Mouse (Mus musculus) myocyte (in vitro differentiated cells): ENCODE results near the gene AC134908.4. TPM values are rescaled to one million over a fixed set of nuclear protein-coding genes. Genes with fewer than 3 reads are reported as not detected.

Experiments
- H3K27me3 ChIP-seq: one replicate; pipeline ENCODE4 v1.6.1; 2011; ENCODE audit not compliant: control insufficient read depth, insufficient read depth, insufficient read length
- H3K36me3 ChIP-seq: one replicate; pipeline ENCODE4 v1.6.1; 2011; ENCODE audit not compliant: control insufficient read depth, insufficient read depth
- H3K4me2 ChIP-seq: one replicate; pipeline ENCODE4 v1.6.1; 2011; ENCODE audit warnings: low read depth, control low read depth
- H3K4me3 ChIP-seq: one replicate; pipeline ENCODE4 v1.5.1; 2011; ENCODE audit warnings: mild to moderate bottlenecking, control low read depth, moderate library complexity
- H3K79me2 ChIP-seq: one replicate; pipeline ENCODE4 v1.6.1; 2011; ENCODE audit not compliant: control insufficient read depth, insufficient read depth
- H3ac ChIP-seq: one replicate; pipeline ENCODE4 v1.6.1; 2011; ENCODE audit not compliant: control insufficient read depth, insufficient read length
- CEBPB ChIP-seq: IDR thresholded peaks from 2 replicates; pipeline ENCODE4 v1.6.1; 2011; ENCODE audit warnings: mild to moderate bottlenecking, moderate library complexity; ENCODE audit not compliant: poor library complexity, insufficient read depth, severe bottlenecking
- E2F4 ChIP-seq: IDR thresholded peaks from one replicate; pipeline ENCODE4 v1.6.1; 2011; ENCODE audit warnings: mild to moderate bottlenecking, control low read depth, moderate library complexity; ENCODE audit not compliant: insufficient read depth
- MAX ChIP-seq: IDR thresholded peaks from one replicate; pipeline ENCODE4 v1.6.1; 2011; ENCODE audit warnings: low read depth, mild to moderate bottlenecking, control low read depth
- MYOD1 ChIP-seq, 3 experiments: IDR thresholded peaks; one replicate each; pipeline ENCODE4 v1.6.1; 2011; ENCODE audit warnings: control low read depth in 2 of 3, low read depth in 2 of 3, mild to moderate bottlenecking in 2 of 3, moderate library complexity in 1 of 3; ENCODE audit not compliant: insufficient read length in 2 of 3, control insufficient read depth in 1 of 3
- MYOG ChIP-seq, 3 experiments: IDR thresholded peaks; one replicate each; pipeline ENCODE4 v1.6.1; 2011; ENCODE audit warnings: control low read depth in 2 of 3, low read depth in 2 of 3, mild to moderate bottlenecking in 2 of 3; ENCODE audit not compliant: insufficient read length in 2 of 3, control insufficient read depth in 1 of 3, insufficient read depth in 1 of 3
- POLR2A ChIP-seq: IDR thresholded peaks from one replicate; pipeline ENCODE4 v1.6.1; 2011; ENCODE audit warnings: low read depth, mild to moderate bottlenecking, control low read depth, moderate library complexity; ENCODE audit not compliant: insufficient read length
- POLR2AphosphoS2 ChIP-seq: IDR thresholded peaks from one replicate; pipeline ENCODE4 v1.6.1; 2011; ENCODE audit warnings: low read depth, control low read depth; ENCODE audit not compliant: insufficient read length
- REST ChIP-seq: IDR thresholded peaks from one replicate; pipeline ENCODE4 v1.6.1; 2011; ENCODE audit warnings: mild to moderate bottlenecking, control low read depth, moderate library complexity; ENCODE audit not compliant: insufficient read depth, insufficient read length
- SRF ChIP-seq: IDR thresholded peaks from one replicate; pipeline ENCODE4 v1.6.1; 2011; ENCODE audit warnings: low read depth; ENCODE audit not compliant: control insufficient read depth, insufficient read length
- TCF12 ChIP-seq: IDR thresholded peaks from one replicate; pipeline ENCODE4 v1.6.1; 2011; ENCODE audit warnings: mild to moderate bottlenecking, control low read depth; ENCODE audit not compliant: poor library complexity, insufficient read depth, severe bottlenecking
- TCF3 ChIP-seq: IDR thresholded peaks from one replicate; pipeline ENCODE4 v1.6.1; 2011; ENCODE audit warnings: low read depth, control low read depth; ENCODE audit not compliant: insufficient read length
- USF1 ChIP-seq: IDR thresholded peaks from one replicate; pipeline ENCODE4 v1.6.1; 2011; ENCODE audit warnings: low read depth, mild to moderate bottlenecking, control low read depth, moderate library complexity
- polyA plus RNA-seq: library from polyadenylated mRNA; unstranded; fragments of >200 nt; fragmentation: generic; extraction: Trizol; gene quantifications from one replicate; pipeline ENCODE4 v1.2.1, GENCODE M21; 2012; ENCODE audit warnings: missing spikeins

Gene AC134908.4
- polyA plus RNA-seq, 1 experiment = not detected

GRCm38 (mm10) chr17:25824362-25825142, 29.1 kb upstream of the AC134908.4 start:
- Histone ChIP-seq H3ac (no peak overlapping the region), H3K4me2 (peak overlapping the region; percentile 88), H3K36me3 (no peaks in the 10 kb centered on the region), H3K79me2 (peaks cover 5% of the 10 kb centered on the region), H3K27me3 (no peaks in the 10 kb centered on the region), H3K4me3 (peak overlapping the region; percentile 32)
- no peak for TF ChIP-seq TCF3
- TF ChIP-seq POLR2A = no peak
- TF ChIP-seq MAX = no peak
- no peak for TF ChIP-seq POLR2AphosphoS2

- Histone ChIP-seq H3K36me3 (no peaks in the 10 kb centered on the region), H3K79me2 (no peaks in the 10 kb centered on the region), H3K27me3 (no peaks in the 10 kb centered on the region), H3K4me2 (peak within 1 kb of the TSS; percentile 88), H3K4me3 (peak within 1 kb of the TSS; percentile 32), H3ac (no peak within 1 kb of the TSS)
- TF ChIP-seq CEBPB = no peak
- no peak for TF ChIP-seq MYOD1 (IDR thresholded peaks at IDR 0.05; ENCODE audit: control insufficient read depth in 1 of 3, insufficient read length in 2 of 3, low read depth in 2 of 3)
- peak; percentile 60 for TF ChIP-seq MAX
- peak; percentile 52 for TF ChIP-seq SRF
- TF ChIP-seq POLR2A = peak; percentile 62
- peak; percentile 57 for TF ChIP-seq POLR2AphosphoS2
Measured at GRCm38 (mm10) chr17:25823452-25823851, 28.0 kb upstream of the AC134908.4 start, which contains the start of gene Wdr24. Gene Wdr24, plus strand, starts transcription at chr17:25823627.

- no peak for TF ChIP-seq SRF
- no peak for TF ChIP-seq MYOG (IDR thresholded peaks at IDR 0.05; ENCODE audit: control insufficient read depth in 1 of 3, insufficient read depth in 1 of 3, insufficient read length in 2 of 3, low read depth in 2 of 3)
- peak in 1 of 3 experiments; percentile 26 for TF ChIP-seq MYOD1 (IDR thresholded peaks at IDR 0.05; ENCODE audit: control insufficient read depth in 1 of 3, insufficient read length in 2 of 3, low read depth in 2 of 3)
- TF ChIP-seq CEBPB = no peak
- TF ChIP-seq REST = no peak
- TF ChIP-seq E2F4 = no peak
- peak overlapping the region; percentile 18 for H3K4me2 ChIP-seq
- no peak overlapping the region for H3K4me3 ChIP-seq
- H3K36me3 ChIP-seq = no peaks in the 10 kb centered on the region
- H3K27me3 ChIP-seq = no peaks in the 10 kb centered on the region
- no peak overlapping the region for H3ac ChIP-seq
- no peaks in the 10 kb centered on the region for H3K79me2 ChIP-seq
Measured at GRCm38 (mm10) chr17:25818851-25819780, 23.7 kb upstream of the AC134908.4 start.

GRCm38 (mm10) chr17:25817662-25818061, 22.2 kb upstream of the AC134908.4 start:
- no peak overlapping the region for H3K4me3 ChIP-seq
- no peaks in the 10 kb centered on the region for H3K36me3 ChIP-seq
- H3ac ChIP-seq = no peak overlapping the region
- TF ChIP-seq CEBPB (no peak), REST (no peak), SRF (no peak), MAX (no peak), TCF12 (no peak), MYOG (IDR thresholded peaks at IDR 0.05; ENCODE audit: control insufficient read depth in 1 of 3, insufficient read depth in 1 of 3, insufficient read length in 2 of 3, low read depth in 2 of 3) (no peak), POLR2A (no peak), POLR2AphosphoS2 (no peak), MYOD1 (IDR thresholded peaks at IDR 0.05; ENCODE audit: control insufficient read depth in 1 of 3, insufficient read length in 2 of 3, low read depth in 2 of 3) (no peak), TCF3 (no peak), E2F4 (no peak), USF1 (no peak)
- no peak overlapping the region for H3K4me2 ChIP-seq
- no peaks in the 10 kb centered on the region for H3K27me3 ChIP-seq
- no peaks in the 10 kb centered on the region for H3K79me2 ChIP-seq

- Histone ChIP-seq H3ac (no peak overlapping the region), H3K79me2 (no peaks in the 10 kb centered on the region), H3K27me3 (no peaks in the 10 kb centered on the region), H3K4me3 (no peak overlapping the region), H3K36me3 (no peaks in the 10 kb centered on the region), H3K4me2 (no peak overlapping the region)
- TF ChIP-seq REST (peak; percentile 99), USF1 (no peak), TCF3 (no peak), MYOG (IDR thresholded peaks at IDR 0.05; ENCODE audit: control insufficient read depth in 1 of 3, insufficient read depth in 1 of 3, insufficient read length in 2 of 3, low read depth in 2 of 3) (peak in 1 of 3 experiments; percentile 14), POLR2AphosphoS2 (no peak), MYOD1 (IDR thresholded peaks at IDR 0.05; ENCODE audit: control insufficient read depth in 1 of 3, insufficient read length in 2 of 3, low read depth in 2 of 3) (no peak), SRF (no peak)
Measured at GRCm38 (mm10) chr17:25813471-25813870, 18.0 kb upstream of the AC134908.4 start.
